Mouse (Mus musculus) megakaryocyte, embryonic 14.5 days (primary cell): ENCODE results near the gene E2f3.

ENCODE experiments used
- FLI1 ChIP-seq: IDR thresholded peaks from 2 replicates; pipeline ENCODE4 v1.6.1; 2012; ENCODE audit warnings: low read length, inconsistent platforms, mixed read lengths
- GATA1 ChIP-seq: IDR thresholded peaks from 3 replicates; pipeline ENCODE4 v1.6.1; 2012; ENCODE audit warnings: mixed read lengths, low read length, inconsistent platforms, borderline replicate concordance

GRCm38 (mm10) chr13:30027841-30028240 is 42.0 kb upstream of the E2f3 start:
- TF ChIP-seq GATA1 (no peak), FLI1 (no peak)
